Mouse (Mus musculus) erythroblast, embryonic 14.5 days (primary cell): ENCODE data around the gene Klhl29.

Source experiments
- GATA1 ChIP-seq: IDR thresholded peaks from 2 replicates; pipeline ENCODE4 v1.6.1; 2012; ENCODE audit warnings: low read length, inconsistent platforms, mixed read lengths
- TAL1 ChIP-seq: IDR thresholded peaks from 3 replicates; pipeline ENCODE4 v1.6.1; 2012; ENCODE audit warnings: low read length, inconsistent platforms, mixed read lengths

DNA sequence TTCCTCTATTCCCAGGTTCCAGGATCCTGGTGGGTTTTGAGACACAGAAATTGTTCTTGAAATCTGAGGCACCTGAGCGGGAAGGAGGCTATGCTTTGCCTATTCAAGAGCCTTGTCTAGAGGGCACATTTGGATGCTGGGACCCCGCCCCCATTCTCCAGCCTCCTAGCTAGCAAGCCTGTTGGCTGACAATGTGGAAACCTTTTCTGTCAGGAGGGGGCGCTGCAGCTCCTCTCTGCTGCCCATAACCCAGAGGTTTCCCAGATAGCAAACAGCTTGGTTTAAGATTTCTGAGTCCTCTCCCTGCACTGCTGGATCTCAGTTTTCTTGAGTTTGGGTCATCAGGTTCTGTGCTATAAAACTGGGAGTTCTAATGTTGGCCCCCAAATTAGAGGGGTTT lies 232.7 kb downstream of the Klhl29 start:
- TF ChIP-seq GATA1, result no peak
- TF ChIP-seq TAL1, result no peak
